Comparison of ENCODE assay signal across 29 mouse cellular contexts in the genomic region with DNA sequence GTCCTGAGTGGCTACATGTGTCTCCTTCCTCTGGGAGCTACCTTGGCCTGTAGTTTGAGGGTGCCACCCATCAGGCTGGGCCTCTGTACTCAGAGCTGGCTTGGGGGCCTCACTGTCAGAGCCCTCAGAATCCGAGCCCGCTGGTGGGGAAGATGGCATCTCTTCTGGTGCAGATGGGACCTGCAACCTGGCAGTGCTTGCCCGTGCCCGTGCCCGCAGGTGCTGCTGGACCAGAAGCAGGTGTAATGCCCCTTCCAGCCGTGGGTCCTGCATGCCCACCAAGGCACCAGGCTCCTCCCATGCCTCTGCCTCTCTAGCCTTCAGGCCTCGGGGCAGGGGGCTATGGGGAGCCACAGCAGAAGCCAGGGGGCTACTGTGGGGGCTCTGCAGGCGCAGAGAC. TPM values are rescaled to one million over a fixed set of nuclear protein-coding genes. Genes with fewer than 3 reads are reported as not detected.
DNase-seq lines count a peak whose midpoint lies in the region; ATAC-seq and TF ChIP-seq lines count a peak whose summit lies in the region.
"Had no signal": no experiment of that assay in that cellular context is flagged by ENCODE, and none has a peak within 500 bp of the region (broad histone marks: within the 10 kb centered on the region; RNA-seq: fewer than 3 reads in every experiment).

No protein-coding gene starts in this region.

- H3K36me3 ChIP-seq in forebrain, embryonic 10.5 days (replicated peaks) = no peaks in the 10 kb centered on the region
- no peaks in the 10 kb centered on the region for H3K36me3 ChIP-seq in forebrain, embryonic 11.5 days (ENCODE audit: control insufficient read depth, insufficient read depth, low read length)
- no peaks in the 10 kb centered on the region for H3K36me3 ChIP-seq in intestine, embryonic 15.5 days
- H3K36me3 ChIP-seq in intestine, postnatal 0 days (ENCODE audit: control insufficient read depth, insufficient read depth) = no peaks in the 10 kb centered on the region
- H3K36me3 ChIP-seq in intestine, embryonic 16.5 days (ENCODE audit: control insufficient read depth, insufficient read depth, low read length) = no peaks in the 10 kb centered on the region
- H3K36me3 ChIP-seq: embryonic facial prominence, embryonic 10.5 days; embryonic facial prominence, embryonic 13.5 days; heart, embryonic 13.5 days; hindbrain, embryonic 10.5 days; hindbrain, embryonic 13.5 days had no signal

- TF ChIP-seq CTCF in intestine, postnatal 0 days (IDR thresholded peaks at IDR 0.05; ENCODE audit: low read depth) = no peak

- no peak for DNase-seq in forebrain, embryonic 10.5 days (ENCODE audit: extremely low spot score, low spot score)
- DNase-seq in forebrain, embryonic 11.5 days (ENCODE audit: low spot score) = no peak
- DNase-seq in thymus, postnatal 0 days (ENCODE audit: low spot score) = no peak
- DNase-seq: adrenal gland, adult 8-10 months; adrenal gland, postnatal 25 days; cerebellum, adult 11-12 months; cerebellum, adult 8-10 months; cerebellum, postnatal 10 days; cerebellum, postnatal 36 days; embryo, embryonic 11 days; forebrain, postnatal 0 days; gastrocnemius, adult 2 months; gastrocnemius, postnatal 14 days; heart, adult 18-20 months; heart, postnatal 36 days had no signal

- no peak overlapping the region for H3K4me2 ChIP-seq in forebrain, embryonic 11.5 days (ENCODE audit: low read depth, low read length, severe bottlenecking)
- no peak overlapping the region for H3K4me2 ChIP-seq in intestine, embryonic 15.5 days (replicated peaks)
- no peak overlapping the region for H3K4me2 ChIP-seq in intestine, postnatal 0 days (replicated peaks; ENCODE audit: low read depth)
- no peak overlapping the region for H3K4me2 ChIP-seq in intestine, embryonic 16.5 days (ENCODE audit: low read depth, low read length)
- H3K4me2 ChIP-seq: embryonic facial prominence, embryonic 13.5 days; heart, embryonic 13.5 days; hindbrain, embryonic 13.5 days had no signal

- no peak overlapping the region for H3K9ac ChIP-seq in forebrain, embryonic 11.5 days (ENCODE audit: low read length)
- H3K9ac ChIP-seq in intestine, embryonic 15.5 days = no peak overlapping the region
- no peak overlapping the region for H3K9ac ChIP-seq in intestine, postnatal 0 days (ENCODE audit: low read depth, low read length)
- H3K9ac ChIP-seq in intestine, embryonic 16.5 days (ENCODE audit: low read depth, low read length) = 0 out of 2 replicates have a peak overlapping the region, but pooled peaks have one; percentile 20
- H3K9ac ChIP-seq: embryonic facial prominence, embryonic 13.5 days; forebrain, postnatal 0 days; heart, embryonic 13.5 days; hindbrain, embryonic 13.5 days had no signal

- H3K4me1 ChIP-seq in forebrain, embryonic 10.5 days = peaks cover 12% of the 10 kb centered on the region
- no peaks in the 10 kb centered on the region for H3K4me1 ChIP-seq in forebrain, embryonic 11.5 days (replicated peaks; ENCODE audit: control insufficient read depth, insufficient read depth, low read length)
- peaks cover 24% of the 10 kb centered on the region for H3K4me1 ChIP-seq in intestine, embryonic 15.5 days (replicated peaks)
- no peaks in the 10 kb centered on the region for H3K4me1 ChIP-seq in intestine, postnatal 0 days (replicated peaks; ENCODE audit: control insufficient read depth, insufficient read depth, low read length)
- H3K4me1 ChIP-seq in intestine, embryonic 16.5 days (ENCODE audit: control insufficient read depth, insufficient read depth, low read length) = peaks cover 17% of the 10 kb centered on the region

- H3K27ac ChIP-seq in forebrain, embryonic 10.5 days = 0 out of 2 replicates have a peak overlapping the region, but pooled peaks have one; percentile 35
- no peak overlapping the region for H3K27ac ChIP-seq in forebrain, embryonic 11.5 days (ENCODE audit: low read depth, low read length)
- 0 out of 2 replicates have a peak overlapping the region, but pooled peaks have one; percentile 13 for H3K27ac ChIP-seq in intestine, embryonic 15.5 days
- H3K27ac ChIP-seq in intestine, postnatal 0 days (ENCODE audit: low read depth, low read length) = no peak overlapping the region; the same call in 1 of the 2 replicates
- no peak overlapping the region for H3K27ac ChIP-seq in intestine, embryonic 16.5 days (ENCODE audit: low read length)
- H3K27ac ChIP-seq: embryonic facial prominence, embryonic 10.5 days; embryonic facial prominence, embryonic 13.5 days; gastrocnemius, adult 2 months; heart, embryonic 13.5 days; hindbrain, embryonic 10.5 days; hindbrain, embryonic 13.5 days had no signal

- H3K4me3 ChIP-seq in forebrain, embryonic 10.5 days = no peak overlapping the region
- H3K4me3 ChIP-seq in forebrain, embryonic 11.5 days (ENCODE audit: low read depth, low read length) = no peak overlapping the region
- H3K4me3 ChIP-seq in intestine, embryonic 15.5 days (replicated peaks) = no peak overlapping the region
- H3K4me3 ChIP-seq in intestine, postnatal 0 days (ENCODE audit: low read depth, low read length) = no peak overlapping the region
- no peak overlapping the region for H3K4me3 ChIP-seq in intestine, embryonic 16.5 days (ENCODE audit: low read length)
- H3K4me3 ChIP-seq: embryonic facial prominence, embryonic 10.5 days; embryonic facial prominence, embryonic 13.5 days; erythroblast, embryonic 14.5 days; gastrocnemius, adult 2 months; heart, embryonic 13.5 days; hindbrain, embryonic 10.5 days; hindbrain, embryonic 13.5 days had no signal

- 84% methylated on average over 8 of the region's 8 CpGs for WGBS in forebrain, embryonic 10.5 days
- 83% methylated on average over 8 of the region's 8 CpGs for WGBS in forebrain, embryonic 11.5 days
- 85% methylated on average over 8 of the region's 8 CpGs for WGBS in intestine, embryonic 15.5 days
- WGBS in intestine, postnatal 0 days = 85% methylated on average over 8 of the region's 8 CpGs
- 91% methylated on average over 8 of the region's 8 CpGs for WGBS in intestine, embryonic 16.5 days

- H3K9me3 ChIP-seq in forebrain, embryonic 10.5 days = no peaks in the 10 kb centered on the region
- H3K9me3 ChIP-seq in forebrain, embryonic 11.5 days (ENCODE audit: control insufficient read depth, low read length) = no peaks in the 10 kb centered on the region
- H3K9me3 ChIP-seq in intestine, embryonic 15.5 days = no peaks in the 10 kb centered on the region
- no peaks in the 10 kb centered on the region for H3K9me3 ChIP-seq in intestine, postnatal 0 days (ENCODE audit: control insufficient read depth)
- no peaks in the 10 kb centered on the region for H3K9me3 ChIP-seq in intestine, embryonic 16.5 days (ENCODE audit: control insufficient read depth, low read length)
- H3K9me3 ChIP-seq: embryonic facial prominence, embryonic 10.5 days; embryonic facial prominence, embryonic 13.5 days; heart, embryonic 13.5 days; hindbrain, embryonic 10.5 days; hindbrain, embryonic 13.5 days had no signal

- peaks cover 21% of the 10 kb centered on the region for H3K27me3 ChIP-seq in forebrain, embryonic 10.5 days (ENCODE audit: poor library complexity, severe bottlenecking)
- H3K27me3 ChIP-seq in forebrain, embryonic 11.5 days (ENCODE audit: control insufficient read depth, insufficient read depth, low read length) = peaks cover 1% of the 10 kb centered on the region; the same call in 1 of the 2 replicates
- H3K27me3 ChIP-seq in intestine, embryonic 15.5 days (replicated peaks) = no peaks in the 10 kb centered on the region
- H3K27me3 ChIP-seq in intestine, postnatal 0 days (replicated peaks; ENCODE audit: control insufficient read depth, insufficient read depth, low read length) = no peaks in the 10 kb centered on the region
- no peaks in the 10 kb centered on the region for H3K27me3 ChIP-seq in intestine, embryonic 16.5 days (replicated peaks; ENCODE audit: control insufficient read depth, insufficient read depth, low read length)
- H3K27me3 ChIP-seq: embryonic facial prominence, embryonic 13.5 days; heart, embryonic 13.5 days had no signal

- no peak for ATAC-seq in forebrain, embryonic 11.5 days (replicated peaks; ENCODE audit: low FRiP score)
- no peak for ATAC-seq in intestine, embryonic 15.5 days
- ATAC-seq in intestine, postnatal 0 days = no peak
- no peak for ATAC-seq in intestine, embryonic 16.5 days
- ATAC-seq: activated CD4-positive, CD25-positive, alpha-beta regulatory T cell, adult 4 months; forebrain, embryonic 14.5 days; forebrain, postnatal 0 days; hindbrain, embryonic 16.5 days had no signal

RNA-seq across cellular contexts. Expression of gene Cables2, which starts 6.0 kb away (rescaled TPM):
- 9.2 and 12.0 TPM in 2 replicates for polyA plus RNA-seq in forebrain, embryonic 10.5 days (2016; fragmentation: Nextera tagmentation; extraction: Ambion mirVana)
- polyA plus RNA-seq in forebrain, embryonic 11.5 days (2014; fragmentation: Nextera tagmentation; extraction: Ambion mirVana) = 16.8 and 18.7 TPM in 2 replicates
- 11.4 and 12.7 TPM in 2 replicates for polyA plus RNA-seq in intestine, embryonic 15.5 days (2015; fragmentation: Nextera tagmentation; extraction: Ambion mirVana)
- 8.2 and 8.4 TPM in 2 replicates for polyA plus RNA-seq in intestine, postnatal 0 days (2015; fragmentation: Nextera tagmentation; extraction: Ambion mirVana)
- polyA plus RNA-seq in intestine, embryonic 16.5 days (2015; fragmentation: Nextera tagmentation; extraction: Ambion mirVana) = 2.8 and 4.8 TPM in 2 replicates
- 6.4 and 7.1 TPM in 2 replicates for polyA plus RNA-seq in thymus, postnatal 0 days (2015; fragmentation: Nextera tagmentation; extraction: Ambion mirVana)

RNA-seq across cellular contexts. Expression of gene Rbbp8nl, which starts 10.4 kb away (rescaled TPM):
- 0.32 and 0.35 TPM in 2 replicates for polyA plus RNA-seq in forebrain, embryonic 10.5 days (2016; fragmentation: Nextera tagmentation; extraction: Ambion mirVana)
- 0.08 TPM in 1 of 2 replicates, not detected in the other for polyA plus RNA-seq in forebrain, embryonic 11.5 days (2014; fragmentation: Nextera tagmentation; extraction: Ambion mirVana)
- 2.8 and 3.8 TPM in 2 replicates for polyA plus RNA-seq in intestine, embryonic 15.5 days (2015; fragmentation: Nextera tagmentation; extraction: Ambion mirVana)
- 0.18 and 0.25 TPM in 2 replicates for polyA plus RNA-seq in intestine, postnatal 0 days (2015; fragmentation: Nextera tagmentation; extraction: Ambion mirVana)
- polyA plus RNA-seq in intestine, embryonic 16.5 days (2015; fragmentation: Nextera tagmentation; extraction: Ambion mirVana) = 2.5 TPM in 2 replicates
- 0.05 TPM in 1 of 2 replicates, not detected in the other for polyA plus RNA-seq in thymus, postnatal 0 days (2015; fragmentation: Nextera tagmentation; extraction: Ambion mirVana)
- polyA plus RNA-seq: activated CD4-positive, CD25-positive, alpha-beta regulatory T cell, adult 4 months; cortical plate, adult 2 months; erythroblast, embryonic 14.5 days; forebrain, embryonic 14.5 days; forebrain, postnatal 0 days; hindbrain, embryonic 13.5 days; hindbrain, embryonic 16.5 days had no signal

RNA-seq across cellular contexts. Expression of gene Rps21, which starts 22.1 kb away (rescaled TPM):
- 560 and 577 TPM in 2 replicates for polyA plus RNA-seq in forebrain, embryonic 10.5 days (2016; fragmentation: Nextera tagmentation; extraction: Ambion mirVana)
- polyA plus RNA-seq in forebrain, embryonic 11.5 days (2014; fragmentation: Nextera tagmentation; extraction: Ambion mirVana) = 423 and 468 TPM in 2 replicates
- polyA plus RNA-seq in intestine, embryonic 15.5 days (2015; fragmentation: Nextera tagmentation; extraction: Ambion mirVana) = 577 and 672 TPM in 2 replicates
- polyA plus RNA-seq in intestine, postnatal 0 days (2015; fragmentation: Nextera tagmentation; extraction: Ambion mirVana) = 442 and 454 TPM in 2 replicates
- polyA plus RNA-seq in intestine, embryonic 16.5 days (2015; fragmentation: Nextera tagmentation; extraction: Ambion mirVana) = 471 and 487 TPM in 2 replicates
- polyA plus RNA-seq in thymus, postnatal 0 days (2015; fragmentation: Nextera tagmentation; extraction: Ambion mirVana) = 928 and 961 TPM in 2 replicates

RNA-seq across cellular contexts. Expression of gene Lama5, which starts 53.7 kb away (rescaled TPM):
- 10.7 and 11.2 TPM in 2 replicates for polyA plus RNA-seq in forebrain, embryonic 10.5 days (2016; fragmentation: Nextera tagmentation; extraction: Ambion mirVana)
- polyA plus RNA-seq in forebrain, embryonic 11.5 days (2014; fragmentation: Nextera tagmentation; extraction: Ambion mirVana) = 5.9 and 7.8 TPM in 2 replicates
- 30.9 and 37.8 TPM in 2 replicates for polyA plus RNA-seq in intestine, embryonic 15.5 days (2015; fragmentation: Nextera tagmentation; extraction: Ambion mirVana)
- 19.8 and 23.5 TPM in 2 replicates for polyA plus RNA-seq in intestine, postnatal 0 days (2015; fragmentation: Nextera tagmentation; extraction: Ambion mirVana)
- 26.7 and 29.7 TPM in 2 replicates for polyA plus RNA-seq in intestine, embryonic 16.5 days (2015; fragmentation: Nextera tagmentation; extraction: Ambion mirVana)
- 4.8 and 6.6 TPM in 2 replicates for polyA plus RNA-seq in thymus, postnatal 0 days (2015; fragmentation: Nextera tagmentation; extraction: Ambion mirVana)

RNA-seq across cellular contexts. Expression of gene Gata5, which starts 55.2 kb away (rescaled TPM):
- 0.15 TPM in 1 of 2 replicates, not detected in the other for polyA plus RNA-seq in forebrain, embryonic 10.5 days (2016; fragmentation: Nextera tagmentation; extraction: Ambion mirVana)
- 0.05 TPM in 1 of 2 replicates, not detected in the other for polyA plus RNA-seq in forebrain, embryonic 11.5 days (2014; fragmentation: Nextera tagmentation; extraction: Ambion mirVana)
- polyA plus RNA-seq in intestine, embryonic 15.5 days (2015; fragmentation: Nextera tagmentation; extraction: Ambion mirVana) = 8.6 and 8.8 TPM in 2 replicates
- 20.9 and 23.9 TPM in 2 replicates for polyA plus RNA-seq in intestine, postnatal 0 days (2015; fragmentation: Nextera tagmentation; extraction: Ambion mirVana)
- 10.3 and 11.6 TPM in 2 replicates for polyA plus RNA-seq in intestine, embryonic 16.5 days (2015; fragmentation: Nextera tagmentation; extraction: Ambion mirVana)
- not detected in 2 replicates for polyA plus RNA-seq in thymus, postnatal 0 days (2015; fragmentation: Nextera tagmentation; extraction: Ambion mirVana)
- polyA plus RNA-seq: activated CD4-positive, CD25-positive, alpha-beta regulatory T cell, adult 4 months; cortical plate, adult 2 months; embryonic facial prominence, embryonic 13.5 days; erythroblast, embryonic 14.5 days; forebrain, embryonic 14.5 days; forebrain, postnatal 0 days; frontal cortex, adult 2 months; hindbrain, embryonic 16.5 days had no signal

Comparison
In these comparisons a context has a peak if more than half of its experiments do, and no peak if none do; other contexts are left out.
1. H3K27ac ChIP-seq: peak in forebrain, embryonic 10.5 days (single experiment) and intestine, embryonic 15.5 days (single experiment); none in forebrain, embryonic 11.5 days (single experiment), intestine, postnatal 0 days (single experiment) and intestine, embryonic 16.5 days (single experiment).